Mouse (Mus musculus): Measurements from ENCODE around the gene Smarcd2.

DNA sequence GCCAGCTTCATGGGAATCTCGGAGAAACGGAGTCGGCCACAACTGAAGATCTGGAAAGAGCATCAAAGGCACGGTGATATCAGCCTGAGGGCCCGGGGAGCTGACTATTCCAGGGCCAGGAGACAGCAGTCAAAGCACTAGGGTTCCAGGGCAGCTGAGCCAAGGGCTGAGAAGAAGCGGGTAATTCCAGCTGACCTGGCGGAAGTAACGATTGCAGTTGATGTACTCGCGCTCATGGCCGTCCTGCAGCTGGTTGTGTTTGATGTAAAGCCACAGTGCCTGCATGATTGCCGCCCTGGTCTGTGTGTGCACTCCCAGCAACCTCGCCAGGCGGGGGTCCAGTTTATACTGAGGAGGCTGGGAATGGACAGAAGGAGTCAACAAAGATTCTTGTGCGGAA, 7.8 kb downstream of the Smarcd2 start:
- TF ChIP-seq MAX (IDR thresholded peaks at IDR 0.05; ENCODE audit: low read depth) (no peak), POLR2A (IDR thresholded peaks at IDR 0.05; ENCODE audit: insufficient read length, low read depth) (no peak), MYOG (IDR thresholded peaks at IDR 0.05; ENCODE audit: control insufficient read depth in 1 of 3, insufficient read depth in 1 of 3, insufficient read length in 2 of 3, low read depth in 2 of 3) (no peak), CEBPB (IDR thresholded peaks at IDR 0.05; ENCODE audit: insufficient read depth, poor library complexity, severe bottlenecking) (no peak), TCF12 (IDR thresholded peaks at IDR 0.05; ENCODE audit: insufficient read depth, poor library complexity, severe bottlenecking) (no peak)
